Mouse (Mus musculus): ENCODE results near the gene Mlec.

The Mlec gene

DNA sequence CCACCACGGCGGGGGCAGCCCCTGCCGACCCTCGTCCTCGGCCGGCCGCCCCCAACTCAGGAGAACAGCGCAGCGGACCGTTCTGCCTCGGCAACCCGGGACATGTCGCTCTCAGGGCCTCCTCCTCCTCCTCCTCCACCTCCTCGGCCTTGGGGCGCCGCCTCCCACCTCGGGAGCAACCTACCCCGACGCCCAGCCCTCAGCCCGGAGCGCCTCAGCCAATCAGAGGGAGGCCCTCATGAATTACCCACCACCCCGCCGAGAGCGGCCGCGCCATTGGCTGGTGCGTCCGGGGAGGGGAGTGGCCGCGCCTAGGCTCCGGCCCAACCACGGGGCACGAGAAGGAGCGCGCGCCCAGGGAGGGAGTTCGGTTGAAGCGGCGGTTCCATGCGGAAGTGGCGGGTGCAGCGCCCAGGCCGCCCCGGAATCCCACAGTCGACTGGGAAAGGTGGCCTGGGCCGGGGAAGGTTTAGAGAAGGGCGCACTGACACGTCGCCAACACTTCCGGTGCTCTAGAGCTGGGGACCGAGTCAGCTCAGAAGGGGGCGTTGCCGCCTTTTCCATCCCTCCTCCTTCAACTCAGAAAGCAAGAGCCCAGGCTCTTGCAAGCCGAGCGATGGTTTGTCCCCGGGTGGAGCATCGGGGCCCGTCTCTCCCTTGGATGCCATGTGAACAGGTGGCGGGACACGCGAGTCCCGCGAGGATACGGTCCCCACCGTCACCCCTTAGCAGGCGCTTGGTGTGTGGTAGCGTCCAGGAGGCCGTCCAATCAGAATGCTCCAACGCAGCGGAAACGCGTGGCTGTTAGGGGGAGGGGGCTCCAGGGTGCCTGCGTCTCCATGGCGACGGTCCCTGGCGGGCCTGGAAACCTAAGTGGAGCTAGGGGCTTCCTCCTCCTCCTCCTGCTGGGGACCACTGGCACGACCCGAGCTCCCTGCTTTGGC, at the start of gene Mlec:
TSS of gene Mlec (minus strand) at position 140 of the 944 bp plus-strand sequence.
- DNase-seq (ENCODE audit: low spot score), result peak; percentile 96

DNA sequence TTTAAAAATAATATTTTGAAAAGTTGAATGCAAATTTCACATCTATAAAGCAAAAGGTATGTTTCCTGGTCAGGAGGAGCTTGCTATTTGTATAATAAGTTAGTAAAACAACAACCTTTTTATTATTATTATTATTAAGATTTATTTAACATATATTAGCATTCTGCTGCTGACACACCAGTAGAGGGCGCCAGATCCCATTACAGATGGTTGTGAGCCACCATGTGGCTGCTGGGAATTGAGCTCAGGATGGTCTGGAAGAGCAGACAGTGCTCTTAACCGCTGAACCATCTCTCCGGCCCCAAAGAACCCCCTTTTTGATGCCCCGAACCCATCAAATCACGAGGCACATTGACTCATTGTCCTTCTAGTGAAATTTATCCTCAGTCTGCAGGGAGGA, 49.3 kb upstream of the Mlec start:
- no peak for DNase-seq (ENCODE audit: low spot score)

DNA sequence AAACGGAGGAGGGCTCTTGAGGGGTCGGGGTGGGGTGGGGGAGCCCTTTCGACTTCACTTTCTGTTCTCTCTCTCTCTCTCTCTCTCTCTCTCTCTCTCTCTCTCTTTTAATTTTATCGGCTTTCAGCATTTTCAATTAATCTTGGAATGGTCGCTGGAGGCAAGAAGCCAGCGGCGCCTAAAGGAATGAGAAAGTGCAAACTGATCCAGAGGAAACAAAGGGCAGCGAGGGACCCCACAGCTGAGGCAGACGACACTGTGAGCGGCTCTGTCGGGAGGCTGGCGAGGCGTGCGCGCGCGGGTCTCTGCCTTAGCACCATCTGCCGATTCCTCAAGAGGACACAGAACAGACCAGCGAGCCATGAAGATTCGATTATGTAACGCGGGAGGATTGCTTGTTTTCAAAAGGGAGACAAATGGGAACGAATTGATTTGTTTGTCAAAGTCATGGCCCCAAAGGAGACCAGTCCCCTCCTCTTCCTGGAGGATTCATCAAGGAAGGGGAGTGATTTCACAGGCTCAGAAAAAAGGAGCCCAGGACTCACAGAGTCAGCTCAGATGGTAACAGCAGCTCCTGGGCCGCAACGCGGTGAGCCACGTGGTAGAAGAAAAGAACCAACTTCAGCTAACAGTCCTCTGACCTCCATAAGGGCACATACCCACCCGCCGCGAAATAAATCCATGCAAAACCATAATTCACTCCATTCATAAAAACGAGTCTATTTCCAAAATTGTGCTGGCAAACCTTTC, 46.8 kb upstream of the Mlec start:
- no peak for DNase-seq (ENCODE audit: low spot score)

DNA sequence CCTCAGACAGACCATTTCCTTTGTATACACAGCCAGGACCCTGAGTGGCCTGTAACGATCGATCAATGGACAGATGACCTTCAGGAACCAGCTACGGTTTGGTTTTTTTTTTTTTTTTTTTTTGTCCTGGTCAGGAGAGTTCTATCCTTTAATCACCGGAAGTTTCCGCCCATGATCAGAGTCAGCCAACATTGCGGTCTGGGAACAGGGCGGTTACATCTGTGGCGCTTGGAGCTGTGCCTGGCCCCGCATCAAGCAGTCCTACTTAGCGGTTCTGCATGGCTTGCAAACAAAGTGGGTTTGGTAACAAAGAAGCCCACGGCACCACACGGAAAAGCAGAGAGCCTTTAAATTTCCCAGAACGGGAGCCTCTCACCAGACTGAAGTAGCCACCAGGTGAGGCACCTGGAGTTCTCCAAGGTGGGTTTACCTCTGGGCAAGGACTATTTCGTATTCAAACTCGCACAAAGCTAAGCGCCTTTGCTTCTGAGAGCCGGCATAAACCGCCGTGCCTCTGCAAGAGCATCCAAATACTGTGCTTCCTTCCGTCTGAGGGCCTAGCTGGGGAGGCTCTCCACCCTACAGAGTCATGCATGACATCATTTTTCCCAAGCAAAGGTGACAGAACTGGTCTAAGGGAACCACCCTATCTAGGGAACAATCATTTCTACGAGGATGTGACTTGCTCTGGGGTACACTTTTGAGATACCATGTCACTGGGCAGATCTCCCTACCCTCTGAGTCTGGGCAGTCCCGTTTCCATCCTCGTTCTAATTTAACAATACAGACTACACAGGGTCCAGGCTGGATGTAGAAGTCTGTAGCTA, 46.0 kb upstream of the Mlec start:
- no peak for DNase-seq (ENCODE audit: low spot score)

DNA sequence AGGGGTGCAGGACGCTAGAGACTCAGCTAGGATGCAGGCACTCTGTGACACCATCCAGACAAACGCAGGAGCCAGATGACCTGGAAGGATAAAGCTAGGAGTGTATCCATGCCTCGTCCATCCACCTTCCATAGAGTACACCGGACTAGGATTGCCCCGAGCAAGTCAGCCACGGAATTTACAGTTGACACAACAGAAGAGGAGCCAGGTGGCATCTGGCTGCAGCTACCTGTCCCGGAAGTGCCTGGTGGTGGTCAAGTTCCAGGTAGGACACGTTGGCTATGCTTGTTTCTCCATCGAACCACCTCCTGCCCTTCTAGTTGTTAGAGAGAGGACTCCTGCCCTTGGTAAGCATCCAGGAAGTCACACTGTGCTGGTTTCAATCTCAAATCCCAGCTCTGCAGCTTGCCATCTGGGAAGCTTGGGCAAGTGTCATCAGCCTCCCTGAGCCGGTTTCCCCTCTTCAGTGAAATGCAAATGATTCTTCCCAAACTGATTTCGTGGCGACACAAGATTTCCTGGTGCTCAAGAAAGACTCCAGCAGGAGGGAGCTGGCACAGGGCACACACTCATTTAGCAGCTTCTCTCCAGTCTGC, 36.7 kb upstream of the Mlec start:
- DNase-seq (ENCODE audit: low spot score), result no peak

DNA sequence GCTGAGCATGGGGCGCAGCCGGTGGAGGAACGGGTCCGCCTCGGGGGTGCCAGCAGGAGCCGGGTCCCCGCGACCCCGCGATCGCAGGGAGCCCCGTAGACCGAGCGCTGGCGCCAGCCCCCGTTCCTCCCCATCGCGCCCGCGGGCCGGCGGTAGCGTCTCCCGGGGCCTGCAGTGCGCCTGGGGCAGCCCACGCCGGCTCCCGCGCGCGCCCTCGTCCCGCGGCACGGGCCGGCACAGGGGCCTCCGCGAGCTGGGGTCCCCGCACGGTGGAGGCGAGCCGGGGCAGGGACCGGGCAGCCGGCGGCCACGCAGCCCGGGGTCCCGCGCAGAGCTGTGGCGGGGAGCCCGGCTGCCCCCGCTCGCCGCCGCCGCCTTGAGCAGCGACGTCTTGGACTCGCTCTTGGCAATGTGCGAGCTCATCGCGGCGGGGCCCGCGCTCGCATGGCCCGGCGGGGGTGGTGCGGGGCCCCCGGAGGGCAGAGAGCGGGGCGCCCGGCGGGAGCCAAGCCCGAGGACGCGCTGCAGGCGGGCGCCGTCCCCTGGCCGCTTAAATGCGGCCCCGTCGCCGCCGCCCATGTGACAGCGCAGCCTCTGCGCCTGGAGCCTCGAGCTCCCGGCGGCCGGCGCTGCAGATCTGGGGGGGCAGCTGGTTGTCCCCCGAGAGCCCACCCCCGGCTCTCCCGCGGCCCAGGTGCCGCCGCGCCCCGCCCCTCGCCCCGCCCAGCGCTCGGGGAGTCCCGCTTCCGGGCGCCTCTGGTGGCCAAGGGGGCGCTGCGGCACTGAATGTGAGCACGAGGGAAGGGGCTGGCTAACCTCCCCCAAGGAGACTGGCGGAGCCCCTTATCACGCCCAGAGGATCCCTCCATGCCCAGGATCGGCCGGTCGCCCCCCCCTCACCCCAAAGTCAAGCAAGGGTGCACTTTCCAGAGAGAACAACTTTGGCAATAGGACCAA, 36.0 kb upstream of the Mlec start, which contains the start of gene Cabp1:
TSS of gene Cabp1 (minus strand) at position 713 of the 957 bp plus-strand sequence.
- DNase-seq (ENCODE audit: low spot score), result no peak

DNA sequence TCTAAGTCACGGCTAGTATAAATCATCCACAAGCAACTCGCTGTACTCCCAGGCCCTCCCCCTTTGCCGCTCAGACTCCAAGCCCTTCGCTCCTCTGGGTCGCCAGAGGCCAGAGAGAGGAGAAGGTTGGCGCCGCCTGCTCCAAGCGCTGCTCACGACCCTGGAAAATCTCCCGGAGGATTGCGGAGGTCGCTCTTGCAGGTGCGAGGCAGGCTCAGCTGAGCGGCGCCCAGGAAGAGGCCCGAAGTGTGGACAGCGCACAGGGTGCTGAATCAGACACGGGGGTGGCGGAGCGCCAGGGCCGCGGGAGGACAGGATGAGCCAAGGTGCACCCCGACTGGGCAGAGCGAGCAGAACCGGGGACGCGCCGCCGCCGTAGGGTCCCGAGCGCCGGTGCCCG, 35.2 kb upstream of the Mlec start:
- DNase-seq (ENCODE audit: low spot score), result peak; percentile 67

DNA sequence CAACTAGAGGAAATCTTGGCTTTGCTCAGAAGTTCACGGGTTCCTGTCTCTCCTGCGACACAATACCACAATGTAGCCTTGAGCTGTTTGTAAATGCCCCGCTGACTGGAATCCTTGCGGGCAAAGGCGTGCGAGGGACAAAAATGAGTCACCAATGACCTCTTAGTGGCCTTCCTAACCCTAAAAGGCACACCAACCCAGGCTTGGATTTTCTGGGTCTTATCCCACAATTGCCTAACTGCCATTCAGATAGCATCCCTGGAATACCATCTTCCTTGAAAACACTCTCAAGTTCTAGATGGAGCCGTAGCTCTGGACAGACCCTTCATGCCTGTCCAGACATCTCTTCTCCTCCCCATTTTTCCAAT, 34.8 kb upstream of the Mlec start:
- DNase-seq (ENCODE audit: low spot score), result no peak

DNA sequence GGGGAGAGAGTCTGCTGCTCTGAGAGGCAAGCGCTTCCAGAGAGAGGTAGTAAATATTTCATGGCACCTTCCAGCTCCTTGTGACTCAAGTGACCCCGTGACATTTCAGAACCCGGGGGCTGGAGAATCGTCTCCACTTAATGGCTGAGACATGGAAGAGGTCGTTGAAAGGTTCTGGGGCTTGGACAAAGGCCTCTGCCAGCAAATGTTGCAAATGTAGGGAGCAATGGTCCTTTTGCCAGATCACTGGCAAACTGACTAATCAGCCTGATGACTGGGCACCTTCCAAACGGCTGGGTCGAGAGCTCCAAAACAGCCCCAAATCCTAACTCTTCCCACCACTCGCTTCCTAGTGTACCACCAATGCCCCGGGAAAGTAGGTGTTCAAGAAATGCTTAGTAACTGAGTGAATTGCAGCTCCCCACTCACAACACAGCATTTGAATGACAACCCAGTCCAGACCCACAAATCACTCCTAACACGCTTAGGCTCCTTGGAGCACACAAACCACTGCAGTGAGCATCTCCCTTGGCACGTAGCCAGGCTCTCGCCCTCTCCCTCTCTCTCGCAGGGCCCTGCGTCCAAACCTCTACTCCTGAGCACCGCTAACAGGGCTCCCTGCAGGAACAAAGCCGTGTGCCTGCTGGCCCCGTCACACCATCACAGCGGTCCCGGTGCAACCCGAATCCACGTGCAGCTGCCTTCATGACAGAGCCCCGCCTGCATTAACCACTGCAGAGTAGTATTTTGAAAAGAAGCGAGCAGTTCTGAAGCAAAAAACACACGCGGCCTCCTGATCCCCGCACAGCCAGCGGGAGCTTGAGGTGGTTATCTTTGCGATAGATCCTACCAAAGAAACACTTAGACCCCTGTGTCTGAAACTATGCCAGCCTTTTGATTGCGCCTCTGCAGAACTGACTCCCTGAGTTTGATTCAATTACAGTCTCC, 34.2 kb upstream of the Mlec start:
- no peak for DNase-seq (ENCODE audit: low spot score)

DNA sequence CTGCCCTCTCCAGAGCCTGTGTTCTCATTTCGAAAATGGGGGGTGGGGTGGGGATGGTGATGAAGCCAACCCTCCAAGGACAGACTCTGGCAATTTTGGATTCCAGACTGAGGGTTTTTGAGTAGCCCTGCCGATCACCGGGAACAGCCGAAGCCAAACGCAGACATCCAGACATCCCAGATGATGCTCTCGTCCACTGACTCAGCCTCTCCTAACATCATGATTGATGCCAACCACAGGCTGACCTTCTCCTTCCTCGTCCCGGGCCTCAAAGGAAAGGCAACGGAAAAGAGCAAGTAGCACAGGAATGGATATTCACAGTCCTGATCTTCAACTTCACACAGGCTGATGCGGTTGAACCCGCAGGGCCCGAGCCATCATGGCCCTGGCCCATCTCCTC, 32.1 kb upstream of the Mlec start:
- DNase-seq (ENCODE audit: low spot score), result no peak

DNA sequence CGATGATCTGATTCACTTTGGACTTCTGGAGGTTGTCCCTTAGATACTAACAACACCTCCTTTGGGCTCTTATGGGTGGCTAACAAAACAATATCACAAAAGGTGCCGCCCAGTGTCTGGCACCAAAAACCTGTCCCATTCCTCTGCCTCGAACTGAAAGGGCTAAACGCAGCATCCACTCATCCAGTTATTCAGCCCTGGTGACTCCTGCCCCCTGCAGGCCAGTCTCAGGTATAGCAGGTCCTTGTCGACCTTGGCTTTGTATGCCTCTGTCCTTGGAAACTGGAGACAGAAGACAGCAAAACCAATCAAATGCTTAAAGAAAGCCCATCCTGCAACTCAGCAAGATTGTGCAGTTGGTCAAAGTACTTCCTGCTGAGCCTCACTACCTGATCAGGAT, 30.8 kb upstream of the Mlec start:
- no peak for DNase-seq (ENCODE audit: low spot score)

DNA sequence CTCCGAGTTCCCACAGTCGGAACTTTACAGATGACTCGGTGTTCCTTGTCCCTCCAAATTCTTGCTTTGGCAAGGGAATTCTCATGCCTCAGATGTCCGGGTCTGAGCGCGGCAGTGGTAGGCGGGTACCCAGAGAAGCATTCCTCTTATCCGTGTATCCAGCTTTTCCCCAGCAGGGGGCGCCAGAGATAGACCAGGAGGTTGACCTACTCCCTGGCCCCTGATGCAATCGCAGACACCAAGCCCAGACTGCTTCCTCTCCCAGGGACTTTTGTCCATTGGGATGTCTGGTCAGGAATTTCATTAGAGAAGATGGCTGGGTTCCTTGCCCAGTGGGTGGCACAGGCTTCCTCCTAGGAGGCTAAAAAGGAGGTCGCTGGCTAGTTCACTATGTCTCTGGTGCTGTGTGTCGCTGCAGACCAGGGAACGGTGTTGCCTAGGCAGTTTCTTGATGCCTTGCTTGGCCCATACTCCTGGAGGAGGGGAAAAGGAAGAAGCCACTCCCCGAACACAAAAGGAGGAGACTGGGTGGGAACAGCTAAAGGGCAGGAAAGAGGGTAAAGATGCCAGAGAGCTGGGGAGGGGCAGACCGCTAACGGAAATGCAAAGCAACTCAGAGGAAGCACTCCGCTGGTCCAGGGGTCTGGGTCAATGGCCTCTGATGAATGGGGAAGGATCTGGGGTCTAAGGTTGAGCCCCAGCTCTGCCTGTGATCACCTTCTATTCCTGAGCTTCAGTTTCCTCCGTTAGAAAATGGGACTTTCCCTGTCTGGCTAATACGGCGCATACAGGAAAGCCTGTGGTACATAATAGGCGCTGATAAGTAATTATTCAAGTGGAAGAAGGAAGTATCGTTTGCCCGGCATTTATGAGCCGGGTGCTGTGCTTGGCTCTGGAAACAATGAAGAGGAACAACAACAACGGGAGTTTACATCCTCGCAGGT, 29.5 kb upstream of the Mlec start:
- DNase-seq (ENCODE audit: low spot score), result peak; percentile 98

DNA sequence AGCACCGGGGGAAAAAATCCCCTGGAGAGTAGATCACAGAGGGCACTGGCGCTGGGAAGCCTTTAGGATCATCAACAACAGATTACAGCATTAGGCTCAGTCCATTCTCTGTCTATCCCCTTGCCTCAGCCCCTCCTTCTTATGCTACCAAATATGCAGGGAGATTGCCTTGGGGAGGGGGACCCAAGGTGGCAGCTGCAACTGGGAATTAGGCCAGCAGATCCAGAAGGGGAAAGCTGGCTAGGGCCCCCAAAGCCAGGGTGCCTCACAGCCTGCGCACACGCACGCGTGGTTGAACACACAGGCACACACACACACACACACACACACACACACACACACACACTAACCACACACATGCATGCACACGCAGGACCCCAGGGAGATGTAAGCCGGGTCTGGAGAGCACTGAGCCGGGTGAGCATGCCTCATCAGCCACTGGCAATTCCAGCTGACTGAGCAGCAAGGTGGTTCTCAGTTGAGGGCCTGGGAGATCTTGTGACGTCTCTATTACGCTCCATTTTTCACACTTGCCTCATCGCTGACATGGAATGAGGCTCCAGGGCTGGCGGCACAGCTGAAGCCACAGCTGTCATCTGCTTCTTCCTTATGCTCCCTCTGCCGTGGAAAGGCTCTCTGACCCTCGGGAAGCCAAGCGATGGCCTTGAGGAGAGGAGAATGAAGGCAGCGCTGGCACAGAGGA, 28.5 kb upstream of the Mlec start:
- no peak for DNase-seq (ENCODE audit: low spot score)

DNA sequence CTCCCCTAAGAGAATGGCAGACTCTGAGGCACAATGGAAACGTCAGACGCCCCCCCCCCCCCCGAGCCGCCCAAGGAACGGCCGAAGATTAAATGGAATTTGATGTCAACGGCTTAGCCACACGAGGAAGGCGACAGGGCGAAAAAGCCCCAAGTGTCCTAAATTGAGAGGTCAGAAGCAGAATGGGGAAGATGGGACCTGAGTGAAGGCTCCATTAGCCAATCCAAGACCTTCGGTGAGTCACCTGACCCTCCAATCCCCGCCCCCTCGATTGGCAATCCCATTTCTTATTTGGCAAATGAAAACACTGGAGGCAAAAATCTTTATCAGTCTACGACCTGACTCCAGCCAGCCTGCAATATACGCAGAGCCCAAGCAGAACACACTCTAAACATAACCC, 26.7 kb upstream of the Mlec start:
- DNase-seq (ENCODE audit: low spot score), result peak; percentile 53

DNA sequence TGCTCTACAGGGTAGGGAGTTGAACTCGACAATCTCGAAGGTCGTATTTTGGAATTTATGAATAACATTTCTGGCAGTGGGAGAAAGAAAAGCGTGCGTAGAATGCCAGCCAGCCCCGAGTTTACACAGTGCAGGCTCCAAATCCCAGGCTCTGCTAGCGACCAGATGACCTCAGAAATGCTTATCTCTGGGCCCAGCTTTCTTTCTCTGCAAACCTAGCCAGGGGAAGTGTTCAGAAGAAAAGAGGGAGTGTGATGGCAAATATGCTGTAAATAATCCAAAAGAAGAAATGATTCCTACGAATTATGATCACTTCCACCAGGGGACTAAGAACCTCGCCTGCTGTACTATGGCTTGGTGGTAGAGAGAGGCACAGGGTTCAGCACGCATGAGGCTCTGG, 25.5 kb upstream of the Mlec start:
- no peak for DNase-seq (ENCODE audit: low spot score)

DNA sequence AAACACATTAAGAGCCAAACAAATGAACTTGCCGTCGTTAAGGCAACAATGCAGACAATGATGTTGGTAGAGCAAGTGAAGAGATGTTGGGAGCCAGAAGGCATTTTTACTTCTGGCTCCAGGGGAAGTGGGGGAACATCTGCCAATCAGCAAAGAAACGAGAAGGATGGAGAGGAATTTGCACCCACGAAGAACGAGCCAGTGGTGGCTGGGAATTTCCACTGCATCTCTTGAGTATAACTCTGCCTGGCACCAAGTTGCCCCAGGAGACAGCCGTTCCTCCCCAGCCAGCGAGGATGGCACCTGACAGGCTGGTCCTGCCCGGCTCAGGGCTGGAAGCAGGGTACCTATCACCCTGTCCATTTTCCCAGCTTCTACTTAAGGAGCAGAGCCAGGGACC, 24.9 kb upstream of the Mlec start:
- DNase-seq (ENCODE audit: low spot score), result no peak

DNA sequence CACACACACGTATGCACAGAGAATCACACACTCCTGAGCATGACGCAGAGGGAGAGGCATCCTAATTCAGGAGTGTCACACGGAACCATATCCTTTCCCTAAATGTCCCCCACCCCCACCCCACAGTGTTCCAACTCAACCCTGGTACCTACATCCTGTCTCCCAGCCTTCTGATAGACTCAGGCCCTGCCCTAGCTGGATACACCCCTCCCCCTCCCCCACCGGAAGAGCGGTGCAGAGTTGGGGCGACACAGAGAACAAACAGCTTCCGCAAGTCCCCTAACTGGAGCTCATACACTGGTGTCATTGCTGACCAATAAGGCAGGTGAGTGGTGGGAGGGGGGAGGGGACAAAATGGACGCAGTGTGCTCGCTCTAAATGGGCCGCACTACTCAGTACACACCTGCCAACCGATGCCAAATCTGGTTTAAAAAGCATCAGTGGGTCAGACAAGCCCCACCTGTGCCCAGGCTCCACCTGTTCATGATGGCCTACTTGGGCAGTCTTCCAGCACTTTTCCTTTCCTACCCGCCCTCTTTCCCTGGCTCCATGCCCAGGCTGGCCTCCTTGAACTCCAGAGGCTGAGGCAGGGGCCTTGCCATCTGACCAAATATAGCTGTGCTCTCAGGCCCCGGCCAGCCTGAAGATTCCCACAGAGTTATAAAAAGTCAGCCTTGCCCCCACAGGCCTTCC, 23.4 kb upstream of the Mlec start:
- no peak for DNase-seq (ENCODE audit: low spot score)

Data from urinary bladder, postnatal 25 days (tissue).